Comparison of ENCODE assay signal across 8 mouse cellular contexts in the genomic region with DNA sequence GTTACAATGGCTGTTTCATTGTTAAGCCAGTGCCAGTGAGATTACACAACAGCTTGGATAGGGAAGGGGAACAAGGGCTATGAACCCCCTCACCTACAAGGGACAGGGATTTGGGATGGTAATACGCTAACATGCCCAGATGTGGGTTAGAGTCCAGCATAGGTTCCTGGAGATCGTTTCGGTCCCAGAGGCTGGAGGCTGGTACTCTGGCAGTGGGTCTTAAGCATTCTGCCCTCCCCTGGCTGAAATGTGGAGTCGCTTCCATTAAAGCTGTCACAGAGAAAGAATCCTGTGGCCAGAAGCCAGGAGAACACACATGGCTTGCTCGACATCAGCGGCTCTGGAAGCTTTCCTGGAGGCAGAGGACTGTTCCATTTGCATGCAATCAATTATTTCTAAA. TPM values are rescaled to one million over a fixed set of nuclear protein-coding genes. Genes with fewer than 3 reads are reported as not detected.
A peak's percentile ranks its signal among the peaks of the same experiment; 100 is the strongest.
DNase-seq lines count a peak whose midpoint lies in the region; ATAC-seq and TF ChIP-seq lines count a peak whose summit lies in the region.

No protein-coding gene starts in this region.

- no peak for DNase-seq in hindbrain, embryonic 11.5 days (ENCODE audit: low spot score)
- DNase-seq in adrenal gland, adult 2 months, result peak; percentile 73
- peak; percentile 77 for DNase-seq in gastrocnemius, adult 2 months
- DNase-seq in lung, postnatal 14 days, result peak; percentile 60
- DNase-seq in frontal cortex, postnatal 10 days (ENCODE audit: low spot score in 2 of 2), result no peak
- no peak for DNase-seq in left cerebral cortex, adult 2 months (ENCODE audit: extremely low spot score in 1 of 2, low spot score in 2 of 2)

- TF ChIP-seq CTCF in gastrocnemius, adult 2 months (IDR thresholded peaks at IDR 0.05), result peak; percentile 43
- TF ChIP-seq CTCF in left cerebral cortex, adult 2 months (IDR thresholded peaks at IDR 0.05), result no peak; the same call in 1 of the 2 replicates

- 43% methylated on average over 6 of the region's 6 CpGs for WGBS in hindbrain, embryonic 15.5 days
- WGBS in hindbrain, embryonic 11.5 days, result 66% methylated on average over 6 of the region's 6 CpGs
- WGBS in kidney, embryonic 14.5 days, result 50% methylated on average over 6 of the region's 6 CpGs

- 0 out of 2 replicates have a peak overlapping the region, but pooled peaks have one; percentile 94 for H3K27ac ChIP-seq in hindbrain, embryonic 15.5 days (replicated peaks)
- H3K27ac ChIP-seq in hindbrain, embryonic 11.5 days (ENCODE audit: low read depth, low read length), result no peak overlapping the region
- peak overlapping the region; percentile 100 for H3K27ac ChIP-seq in gastrocnemius, adult 2 months
- H3K27ac ChIP-seq in kidney, embryonic 14.5 days (ENCODE audit: low read depth, low read length), result 0 out of 2 replicates have a peak overlapping the region, but pooled peaks have one; percentile 24
- H3K27ac ChIP-seq in left cerebral cortex, adult 2 months, result no peak overlapping the region; the same call in 1 of the 2 replicates

- intact Hi-C loops in gastrocnemius, adult 2 months (cut with DNase I), result loop anchor here (5.0 to 10.0 kb wide), 5 partner anchors 73 to 775 kb away; a partner anchor contains a TSS
- intact Hi-C loops in left cerebral cortex, adult 2 months (cut with DNase I), result loop anchor here (5.0 to 10.0 kb wide), 3 partner anchors 173 to 485 kb away; a partner anchor contains a TSS

- peak overlapping the region; percentile 6; the same call in 1 of the 2 replicates for H3K4me3 ChIP-seq in hindbrain, embryonic 15.5 days
- H3K4me3 ChIP-seq in hindbrain, embryonic 11.5 days (ENCODE audit: low read depth, low read length), result no peak overlapping the region
- H3K4me3 ChIP-seq in gastrocnemius, adult 2 months, result no peak overlapping the region; the same call in 1 of the 2 replicates
- no peak overlapping the region for H3K4me3 ChIP-seq in kidney, embryonic 14.5 days (ENCODE audit: low read length)
- H3K4me3 ChIP-seq in left cerebral cortex, adult 2 months, result no peak overlapping the region

- H3K9me3 ChIP-seq in hindbrain, embryonic 15.5 days, result no peaks in the 10 kb centered on the region
- H3K9me3 ChIP-seq in hindbrain, embryonic 11.5 days (ENCODE audit: control insufficient read depth, low read length), result no peaks in the 10 kb centered on the region
- H3K9me3 ChIP-seq in kidney, embryonic 14.5 days (ENCODE audit: control insufficient read depth, low read length), result no peaks in the 10 kb centered on the region

- no peak overlapping the region for H3K9ac ChIP-seq in hindbrain, embryonic 15.5 days
- H3K9ac ChIP-seq in hindbrain, embryonic 11.5 days (ENCODE audit: low read depth, low read length), result no peak overlapping the region
- no peak overlapping the region for H3K9ac ChIP-seq in kidney, embryonic 14.5 days (ENCODE audit: low read depth, low read length)

- ATAC-seq in hindbrain, embryonic 15.5 days (ENCODE audit: low FRiP score, low read depth), result no peak
- no peak for ATAC-seq in hindbrain, embryonic 11.5 days (ENCODE audit: low FRiP score)
- no peak for ATAC-seq in kidney, embryonic 14.5 days (ENCODE audit: low FRiP score, low TSS enrichment)

- no peaks in the 10 kb centered on the region for H3K27me3 ChIP-seq in hindbrain, embryonic 15.5 days
- no peaks in the 10 kb centered on the region for H3K27me3 ChIP-seq in hindbrain, embryonic 11.5 days (ENCODE audit: control insufficient read depth, insufficient read depth, low read length)
- H3K27me3 ChIP-seq in kidney, embryonic 14.5 days (ENCODE audit: control insufficient read depth, insufficient read depth, low read length), result no peaks in the 10 kb centered on the region

- no peaks in the 10 kb centered on the region for H3K36me3 ChIP-seq in hindbrain, embryonic 15.5 days
- no peaks in the 10 kb centered on the region for H3K36me3 ChIP-seq in hindbrain, embryonic 11.5 days (ENCODE audit: control insufficient read depth, insufficient read depth, low read length)
- H3K36me3 ChIP-seq in kidney, embryonic 14.5 days (ENCODE audit: control insufficient read depth, insufficient read depth, low read length), result no peaks in the 10 kb centered on the region

- peaks cover 46% of the 10 kb centered on the region for H3K4me1 ChIP-seq in hindbrain, embryonic 15.5 days (replicated peaks)
- peaks cover 3% of the 10 kb centered on the region; the same call in 1 of the 2 replicates for H3K4me1 ChIP-seq in hindbrain, embryonic 11.5 days (replicated peaks; ENCODE audit: control insufficient read depth, insufficient read depth, low read length)
- peaks cover 9% of the 10 kb centered on the region; the same call in 1 of the 2 replicates for H3K4me1 ChIP-seq in kidney, embryonic 14.5 days (ENCODE audit: control insufficient read depth, insufficient read depth, low read length)

- H3K4me2 ChIP-seq in hindbrain, embryonic 15.5 days, result peak overlapping the region; percentile 20; the same call in 1 of the 2 replicates
- H3K4me2 ChIP-seq in hindbrain, embryonic 11.5 days (replicated peaks; ENCODE audit: low read depth, low read length), result no peak overlapping the region
- no peak overlapping the region for H3K4me2 ChIP-seq in kidney, embryonic 14.5 days (replicated peaks; ENCODE audit: low read depth, low read length)

RNA-seq across cellular contexts. Expression of a gene that starts 1.5 kb away (rescaled TPM):
- 31.7 and 37.6 TPM in 2 replicates for polyA plus RNA-seq in hindbrain, embryonic 15.5 days (2015; fragmentation: Nextera tagmentation; extraction: Ambion mirVana)
- 20.1 and 24.9 TPM in 2 replicates for polyA plus RNA-seq in hindbrain, embryonic 11.5 days (2014; fragmentation: Nextera tagmentation; extraction: Ambion mirVana)
- 10 to 100 TPM; 43.0 to 52.0 TPM for total RNA-seq in adrenal gland, adult 2 months (2021)
- polyA plus RNA-seq in adrenal gland, adult 2 months (2012; rRNA removed), result 14.3 and 19.8 TPM in 2 replicates
- total RNA-seq in gastrocnemius, adult 2 months (2021), result 10 to 100 TPM; 48.5 to 55.6 TPM
- polyA plus RNA-seq in kidney, embryonic 14.5 days (2014; fragmentation: Nextera tagmentation; extraction: Ambion mirVana), result 21.9 and 23.2 TPM in 2 replicates
- 100 to 1,000 TPM; 118 to 120 TPM for total RNA-seq in left cerebral cortex, adult 2 months (2021)

RNA-seq across cellular contexts. Expression of a gene that starts 37.9 kb away (rescaled TPM):
- polyA plus RNA-seq in hindbrain, embryonic 15.5 days (2015; fragmentation: Nextera tagmentation; extraction: Ambion mirVana), result 0.09 and 0.35 TPM in 2 replicates
- 0.11 TPM in 2 replicates for polyA plus RNA-seq in hindbrain, embryonic 11.5 days (2014; fragmentation: Nextera tagmentation; extraction: Ambion mirVana)
- total RNA-seq in adrenal gland, adult 2 months (2021), result under 1 TPM; 0.12 to 0.35 TPM
- polyA plus RNA-seq in adrenal gland, adult 2 months (2012; rRNA removed), result 0.06 and 0.08 TPM in 2 replicates
- under 1 TPM in 1 of 2 experiments, not detected in 1; 0.10 TPM for total RNA-seq in gastrocnemius, adult 2 months (2021)
- 1.4 and 2.9 TPM in 2 replicates for polyA plus RNA-seq in kidney, embryonic 14.5 days (2014; fragmentation: Nextera tagmentation; extraction: Ambion mirVana)
- total RNA-seq in left cerebral cortex, adult 2 months (2021), result under 1 TPM; 0.26 to 0.54 TPM

Comparison
In these comparisons a context has a peak if more than half of its experiments do, and no peak if none do; other contexts are left out.
1. H3K27ac ChIP-seq: peak in hindbrain, embryonic 15.5 days (single experiment), gastrocnemius, adult 2 months (single experiment) and kidney, embryonic 14.5 days (single experiment); none in hindbrain, embryonic 11.5 days (single experiment) and left cerebral cortex, adult 2 months (single experiment).
2. DNase-seq: peak in adrenal gland, adult 2 months (single experiment), gastrocnemius, adult 2 months (single experiment) and lung, postnatal 14 days (single experiment); none in hindbrain, embryonic 11.5 days (single experiment), frontal cortex, postnatal 10 days (0 of 2) and left cerebral cortex, adult 2 months (0 of 2).